Mouse (Mus musculus) thymus, adult 18-20 months (tissue): ENCODE results near the gene Kif13a.

Experiments used
- DNase-seq, 2 experiments: peaks; one replicate each; pipeline ENCODE4 v3.0.0; 2022; ENCODE audit warnings: mixed read lengths in 2 of 2

Kif13a gene

GRCm38 (mm10) chr13:46880736-46881135 is 48.9 kb downstream of the Kif13a start:
- no peak for DNase-seq

- DNase-seq, result no peak
These were observed 49.4 kb downstream of the Kif13a start for GRCm38 (mm10) chr13:46880243-46880642.

- no peak for DNase-seq
These were observed 52.6 kb downstream of the Kif13a start for GRCm38 (mm10) chr13:46877049-46877448.

- DNase-seq, result no peak
These were observed 54.3 kb downstream of the Kif13a start for GRCm38 (mm10) chr13:46875377-46875776.

- no peak for DNase-seq
These were observed 56.9 kb downstream of the Kif13a start for GRCm38 (mm10) chr13:46872732-46873131.

- DNase-seq, result no peak
These were observed 57.5 kb downstream of the Kif13a start for GRCm38 (mm10) chr13:46872194-46872593.

- DNase-seq, result no peak
These were observed 60.2 kb downstream of the Kif13a start for GRCm38 (mm10) chr13:46869464-46869863.

GRCm38 (mm10) chr13:46863169-46863748 is 66.4 kb downstream of the Kif13a start:
- DNase-seq, result no peak

- DNase-seq, result no peak
These were observed 69.8 kb downstream of the Kif13a start for GRCm38 (mm10) chr13:46859876-46860275.

- DNase-seq, result no peak
These were observed 70.5 kb downstream of the Kif13a start for GRCm38 (mm10) chr13:46859173-46859572.

GRCm38 (mm10) chr13:46858835-46859152 is 70.9 kb downstream of the Kif13a start:
- DNase-seq, result no peak

GRCm38 (mm10) chr13:46858143-46858834 is 71.4 kb downstream of the Kif13a start:
- no peak for DNase-seq

GRCm38 (mm10) chr13:46854456-46854855 is 75.2 kb downstream of the Kif13a start:
- DNase-seq, result no peak

GRCm38 (mm10) chr13:46852470-46852869 is 77.2 kb downstream of the Kif13a start:
- DNase-seq, result no peak

- no peak for DNase-seq
These were observed 84.2 kb downstream of the Kif13a start for GRCm38 (mm10) chr13:46845456-46845855.

GRCm38 (mm10) chr13:46844561-46845235 is 85.0 kb downstream of the Kif13a start:
- DNase-seq, result no peak

- DNase-seq, result no peak
These were observed 86.0 kb downstream of the Kif13a start for GRCm38 (mm10) chr13:46843646-46844045.

- no peak for DNase-seq
These were observed 87.5 kb downstream of the Kif13a start for GRCm38 (mm10) chr13:46842185-46842584.

- no peak for DNase-seq
These were observed 88.0 kb downstream of the Kif13a start for GRCm38 (mm10) chr13:46841668-46842067.

- no peak for DNase-seq
These were observed 89.0 kb downstream of the Kif13a start for GRCm38 (mm10) chr13:46840676-46841075.

- no peak for DNase-seq
These were observed 90.4 kb downstream of the Kif13a start for GRCm38 (mm10) chr13:46839236-46839635.

- DNase-seq, result no peak
These were observed 91.1 kb downstream of the Kif13a start for GRCm38 (mm10) chr13:46838551-46838950.

- no peak for DNase-seq
These were observed 94.3 kb downstream of the Kif13a start for GRCm38 (mm10) chr13:46835351-46835750.

- DNase-seq, result no peak
These were observed 94.9 kb downstream of the Kif13a start for GRCm38 (mm10) chr13:46834805-46835204.
